Mouse (Mus musculus) thymus, postnatal 4 days (tissue): Measurements from ENCODE around the gene Tspan15.

Experiments used
- DNase-seq: peaks from one replicate; pipeline ENCODE4 v3.0.0; 2021

Gene Tspan15

GRCm38 (mm10) chr10:62225839-62226238, 5.2 kb downstream of the Tspan15 start:
- no peak for DNase-seq

- no peak for DNase-seq
Observed at GRCm38 (mm10) chr10:62224231-62224630, 6.8 kb downstream of the Tspan15 start.

GRCm38 (mm10) chr10:62222777-62223176, 8.3 kb downstream of the Tspan15 start:
- DNase-seq: no peak

- no peak for DNase-seq
Observed at GRCm38 (mm10) chr10:62221647-62222046, 9.4 kb downstream of the Tspan15 start.

- no peak for DNase-seq
Observed at GRCm38 (mm10) chr10:62220732-62221514, 10.1 kb downstream of the Tspan15 start.

- DNase-seq: no peak
Observed at GRCm38 (mm10) chr10:62218789-62219172, 12.3 kb downstream of the Tspan15 start.

- DNase-seq: no peak
Observed at GRCm38 (mm10) chr10:62218044-62218788, 12.8 kb downstream of the Tspan15 start.

- no peak for DNase-seq
Observed at GRCm38 (mm10) chr10:62217196-62217595, 13.9 kb downstream of the Tspan15 start.

GRCm38 (mm10) chr10:62216595-62216994, 14.5 kb downstream of the Tspan15 start:
- DNase-seq: no peak

- DNase-seq: no peak
Observed at GRCm38 (mm10) chr10:62215633-62216032, 15.4 kb downstream of the Tspan15 start.

GRCm38 (mm10) chr10:62215169-62215616, 15.9 kb downstream of the Tspan15 start:
- peak; percentile 24 for DNase-seq

GRCm38 (mm10) chr10:62211310-62211709, 19.7 kb downstream of the Tspan15 start:
- no peak for DNase-seq

- DNase-seq: no peak
Observed at GRCm38 (mm10) chr10:62208241-62208896, 22.7 kb downstream of the Tspan15 start.

- DNase-seq: no peak
Observed at GRCm38 (mm10) chr10:62202574-62202973, 28.5 kb downstream of the Tspan15 start.

GRCm38 (mm10) chr10:62198891-62199290, 32.2 kb downstream of the Tspan15 start:
- DNase-seq: no peak

GRCm38 (mm10) chr10:62197403-62197802, 33.6 kb downstream of the Tspan15 start:
- DNase-seq: no peak

- no peak for DNase-seq
Observed at GRCm38 (mm10) chr10:62195376-62195775, 35.7 kb downstream of the Tspan15 start.

- DNase-seq: no peak
Observed at GRCm38 (mm10) chr10:62194946-62195345, 36.1 kb downstream of the Tspan15 start.

- DNase-seq: no peak
Observed at GRCm38 (mm10) chr10:62194461-62194860, 36.6 kb downstream of the Tspan15 start.

- DNase-seq: no peak
Observed at GRCm38 (mm10) chr10:62194043-62194442, 37.0 kb downstream of the Tspan15 start.

GRCm38 (mm10) chr10:62192701-62193157, 38.3 kb downstream of the Tspan15 start:
- no peak for DNase-seq

GRCm38 (mm10) chr10:62190821-62191220, 40.2 kb downstream of the Tspan15 start:
- DNase-seq: no peak

- peak; percentile 46 for DNase-seq
Observed at GRCm38 (mm10) chr10:62189910-62190309, 41.1 kb downstream of the Tspan15 start.
